Comparison of ENCODE assay signal across 8 mouse cellular contexts in genomic region chr6:86364442-86365141, GRCm38 (mm10). TPM values are rescaled to one million over a fixed set of nuclear protein-coding genes. Genes with fewer than 3 reads are reported as not detected.
DNase-seq lines count a peak whose midpoint lies in the region; ATAC-seq lines count a peak whose summit lies in the region.

No protein-coding gene starts in this region.

- intact Hi-C loops in left cerebral cortex, postnatal 14 days (cut with DNase I), result loop anchor here (2.0 to 10.0 kb wide), 3 partner anchors 238 to 430 kb away; partner anchors contain the start of gene Add2

- DNase-seq in adrenal gland, adult 18-20 months (ENCODE audit: low spot score in 2 of 2), result peak; percentile 68 to 72
- DNase-seq in embryo, embryonic 10.5 days (ENCODE audit: low spot score), result peak; percentile 94
- peak; percentile 52 for DNase-seq in gastrocnemius, postnatal 25 days
- DNase-seq in intestine, embryonic 14.5 days (ENCODE audit: low spot score), result peak; percentile 87
- DNase-seq in left cerebral cortex, postnatal 14 days (ENCODE audit: low spot score in 2 of 2), result peak; percentile 86 to 88
- peak; percentile 73 for DNase-seq in right cerebral cortex, postnatal 25 days
- DNase-seq in yolk sac, embryonic 10.5 days (ENCODE audit: low spot score), result peak; percentile 78

- peak overlapping the region; percentile 84 for H3K4me2 ChIP-seq in intestine, embryonic 14.5 days (ENCODE audit: low read length)

- H3K9ac ChIP-seq in intestine, embryonic 14.5 days (ENCODE audit: low read length), result peak overlapping the region; percentile 86

- H3K9me3 ChIP-seq in intestine, embryonic 14.5 days (ENCODE audit: control insufficient read depth, low read length), result no peaks in the 10 kb centered on the region

- peak; percentile 44 for ATAC-seq in intestine, embryonic 14.5 days (replicated peaks; ENCODE audit: low FRiP score, low TSS enrichment, low read depth)
- ATAC-seq in megakaryocyte-erythroid progenitor cell, adult 5-6 weeks (replicated peaks; ENCODE audit: low FRiP score, low TSS enrichment, poor library complexity, severe bottlenecking), result peak; percentile 38

- peaks cover 9% of the 10 kb centered on the region for H3K4me1 ChIP-seq in intestine, embryonic 14.5 days (replicated peaks; ENCODE audit: control insufficient read depth, insufficient read depth, low read length)

- H3K27me3 ChIP-seq in intestine, embryonic 14.5 days (replicated peaks; ENCODE audit: control insufficient read depth, insufficient read depth, low read length), result no peaks in the 10 kb centered on the region

- peaks cover 20% of the 10 kb centered on the region; the same call in 1 of the 2 replicates for H3K36me3 ChIP-seq in intestine, embryonic 14.5 days (ENCODE audit: control insufficient read depth, insufficient read depth, low read length)

- WGBS in intestine, embryonic 14.5 days, result 2% methylated on average over 17 of the region's 17 CpGs

- no peak overlapping the region for H3K27ac ChIP-seq in intestine, embryonic 14.5 days (ENCODE audit: low read depth)

- peak overlapping the region; percentile 70 for H3K4me3 ChIP-seq in intestine, embryonic 14.5 days (ENCODE audit: low read depth, low read length)

RNA-seq across cellular contexts. Expression of gene Fam136a, which starts 0.9 kb away (rescaled TPM):
- total RNA-seq in adrenal gland, adult 18-20 months (2021), result 10 to 100 TPM; 51.0 to 78.9 TPM
- total RNA-seq in gastrocnemius, postnatal 25 days (2021), result 10 to 100 TPM; 16.0 to 16.3 TPM
- 162 and 167 TPM in 2 replicates for polyA plus RNA-seq in intestine, embryonic 14.5 days (2014; fragmentation: Nextera tagmentation; extraction: Ambion mirVana)
- total RNA-seq in left cerebral cortex, postnatal 14 days (2021), result 10 to 100 TPM; 26.2 to 28.4 TPM
- 40.6 and 40.9 TPM in 2 replicates for total RNA-seq in megakaryocyte-erythroid progenitor cell, adult 5-6 weeks (2014; fragmentation: Nextera tagmentation)
- total RNA-seq in megakaryocyte-erythroid progenitor cell, adult 5-6 weeks (2017), result 74.9 and 88.5 TPM in 2 replicates

RNA-seq across cellular contexts. Expression of gene Snrpg, which starts 6.5 kb away (rescaled TPM):
- 100 to 1,000 TPM; 115 to 384 TPM for total RNA-seq in adrenal gland, adult 18-20 months (2021)
- 10 to 100 TPM; 26.2 to 27.1 TPM for total RNA-seq in gastrocnemius, postnatal 25 days (2021)
- polyA plus RNA-seq in intestine, embryonic 14.5 days (2014; fragmentation: Nextera tagmentation; extraction: Ambion mirVana), result 787 and 872 TPM in 2 replicates
- total RNA-seq in left cerebral cortex, postnatal 14 days (2021), result 10 to 100 TPM; 63.3 to 71.7 TPM
- total RNA-seq in megakaryocyte-erythroid progenitor cell, adult 5-6 weeks (2014; fragmentation: Nextera tagmentation), result 665 and 676 TPM in 2 replicates
- total RNA-seq in megakaryocyte-erythroid progenitor cell, adult 5-6 weeks (2017), result 44.6 and 66.9 TPM in 2 replicates

RNA-seq across cellular contexts. Expression of gene Pcyox1, which starts 32.4 kb away (rescaled TPM):
- total RNA-seq in adrenal gland, adult 18-20 months (2021), result 100 to 1,000 TPM; 114 to 221 TPM
- 10 to 100 TPM; 50.7 to 65.0 TPM for total RNA-seq in gastrocnemius, postnatal 25 days (2021)
- polyA plus RNA-seq in intestine, embryonic 14.5 days (2014; fragmentation: Nextera tagmentation; extraction: Ambion mirVana), result 81.6 and 87.9 TPM in 2 replicates
- 100 to 1,000 TPM; 108 to 109 TPM for total RNA-seq in left cerebral cortex, postnatal 14 days (2021)
- total RNA-seq in megakaryocyte-erythroid progenitor cell, adult 5-6 weeks (2014; fragmentation: Nextera tagmentation), result 14.1 and 15.5 TPM in 2 replicates
- total RNA-seq in megakaryocyte-erythroid progenitor cell, adult 5-6 weeks (2017), result 34.3 and 40.4 TPM in 2 replicates

RNA-seq across cellular contexts. Expression of gene Tia1, which starts 39.4 kb away (rescaled TPM):
- 10 to 100 TPM; 40.3 to 56.3 TPM for total RNA-seq in adrenal gland, adult 18-20 months (2021)
- total RNA-seq in gastrocnemius, postnatal 25 days (2021), result 10 to 100 TPM; 18.7 to 23.4 TPM
- 184 and 216 TPM in 2 replicates for polyA plus RNA-seq in intestine, embryonic 14.5 days (2014; fragmentation: Nextera tagmentation; extraction: Ambion mirVana)
- 100 to 1,000 TPM; 106 to 107 TPM for total RNA-seq in left cerebral cortex, postnatal 14 days (2021)
- 92.4 and 94.8 TPM in 2 replicates for total RNA-seq in megakaryocyte-erythroid progenitor cell, adult 5-6 weeks (2014; fragmentation: Nextera tagmentation)
- 42.8 and 85.8 TPM in 2 replicates for total RNA-seq in megakaryocyte-erythroid progenitor cell, adult 5-6 weeks (2017)
